Mouse (Mus musculus): ENCODE data around the gene Zfp870. TPM values are rescaled to one million over a fixed set of nuclear protein-coding genes. Genes with fewer than 3 reads are reported as not detected.

Zfp870 gene
- polyA plus RNA-seq, 1 experiment from 2014 or later = 7.3 TPM

DNA sequence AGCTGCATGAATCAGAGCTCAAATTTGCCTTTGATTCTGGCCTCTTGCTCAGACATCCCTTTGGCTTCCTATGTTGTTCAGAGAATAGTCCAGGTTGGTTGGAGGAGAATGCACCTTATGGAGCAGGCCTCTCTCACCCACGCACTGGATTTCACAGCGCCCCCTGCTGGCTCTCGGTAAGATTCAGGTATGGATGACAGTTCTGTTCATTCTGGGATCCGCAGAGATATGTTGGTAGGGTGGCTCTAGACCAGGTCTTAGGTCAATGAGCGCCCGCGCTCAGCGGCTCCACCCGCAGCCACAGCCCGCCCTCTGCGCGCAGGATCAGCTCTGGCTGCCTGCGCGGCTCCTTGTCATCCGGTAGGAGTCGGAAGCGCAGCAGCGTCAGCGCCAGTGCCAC, 13.8 kb upstream of the Zfp870 start:
- H3K4me1 ChIP-seq (ENCODE audit: control insufficient read depth, insufficient read depth, low read length) = no peaks in the 10 kb centered on the region
- peak overlapping the region; percentile 17; the same call in 1 of the 2 replicates for H3K4me3 ChIP-seq (ENCODE audit: low read length)
- H3K4me2 ChIP-seq (ENCODE audit: low read depth, low read length) = peak overlapping the region; percentile 42
- ATAC-seq = peak; percentile 89
- no peaks in the 10 kb centered on the region for H3K27me3 ChIP-seq (replicated peaks; ENCODE audit: control insufficient read depth, insufficient read depth, low read length)
- no peaks in the 10 kb centered on the region for H3K36me3 ChIP-seq (ENCODE audit: control insufficient read depth, insufficient read depth, low read length)
- H3K27ac ChIP-seq (ENCODE audit: low read length) = no peak overlapping the region
- H3K9me3 ChIP-seq (ENCODE audit: control insufficient read depth, low read length) = no peaks in the 10 kb centered on the region
- peak overlapping the region; percentile 44 for H3K9ac ChIP-seq (ENCODE audit: low read depth, low read length)
- 8% methylated on average over 19 of the region's 19 CpGs for WGBS

DNA sequence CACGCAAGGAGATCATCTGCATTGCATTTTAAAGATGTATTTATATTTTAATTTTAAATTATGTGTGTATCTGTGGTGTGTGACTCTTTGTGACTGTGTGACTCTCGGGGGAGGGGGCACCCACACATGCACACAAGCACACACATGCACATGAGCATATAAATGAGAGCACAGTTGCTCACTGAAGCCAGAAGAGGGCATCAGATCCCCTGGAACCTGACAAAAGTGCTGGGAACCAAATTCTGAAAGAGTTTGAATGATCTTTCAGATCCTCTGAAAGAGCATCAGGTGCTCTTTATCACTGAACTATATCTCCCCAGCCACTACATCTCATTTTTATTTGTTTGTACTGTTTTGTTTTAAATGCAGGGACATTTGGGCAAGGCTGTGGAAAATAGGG, 13.0 kb upstream of the Zfp870 start:
- Histone ChIP-seq H3K4me2 (ENCODE audit: low read depth, low read length) (no peak overlapping the region), H3K27ac (ENCODE audit: low read length) (no peak overlapping the region), H3K4me1 (ENCODE audit: control insufficient read depth, insufficient read depth, low read length) (no peaks in the 10 kb centered on the region), H3K9ac (ENCODE audit: low read depth, low read length) (no peak overlapping the region), H3K9me3 (ENCODE audit: control insufficient read depth, low read length) (no peaks in the 10 kb centered on the region), H3K36me3 (ENCODE audit: control insufficient read depth, insufficient read depth, low read length) (no peaks in the 10 kb centered on the region), H3K4me3 (ENCODE audit: low read length) (no peak overlapping the region), H3K27me3 (replicated peaks; ENCODE audit: control insufficient read depth, insufficient read depth, low read length) (no peaks in the 10 kb centered on the region)
- WGBS = 72% methylated on average over 2 of the region's 2 CpGs
- ATAC-seq = no peak

DNA sequence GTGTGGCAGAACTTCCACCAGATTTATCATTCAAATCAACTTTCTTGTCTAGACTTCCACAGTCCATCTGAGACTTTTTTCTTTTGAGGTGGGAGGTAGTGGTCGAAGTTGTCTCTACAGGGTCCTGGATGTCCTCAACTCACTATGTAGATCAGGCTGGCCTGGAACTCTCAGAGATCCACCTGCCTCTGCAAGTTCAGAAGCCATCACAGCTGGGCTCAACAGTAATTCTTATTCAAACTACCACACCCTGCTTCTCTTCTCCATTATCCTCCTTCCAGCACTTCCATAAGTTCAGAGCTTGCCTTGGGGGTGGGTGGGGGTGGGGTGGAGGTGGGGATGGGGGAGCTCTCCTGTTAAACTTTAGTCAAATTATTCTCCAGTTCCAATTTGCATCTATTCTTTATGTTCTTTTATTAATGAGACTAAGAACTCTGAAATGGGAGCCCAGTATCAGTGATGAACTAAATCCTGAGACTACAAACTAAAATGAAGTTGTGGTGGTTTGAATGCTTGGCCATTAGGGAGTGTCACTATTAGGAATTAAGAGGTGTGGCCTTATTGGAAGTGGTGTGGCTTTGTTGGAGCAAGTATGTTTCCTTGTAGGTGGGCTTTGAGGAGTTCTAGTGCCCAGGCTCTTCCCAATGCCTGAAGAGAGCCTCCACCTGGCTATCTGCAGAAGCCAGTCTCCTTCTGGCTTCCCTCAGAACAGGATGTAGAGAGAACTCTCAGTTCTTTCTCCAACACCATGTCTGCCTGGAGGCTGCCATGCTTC, 10.5 kb upstream of the Zfp870 start:
- Histone ChIP-seq H3K27me3 (replicated peaks; ENCODE audit: control insufficient read depth, insufficient read depth, low read length) (no peaks in the 10 kb centered on the region), H3K9me3 (ENCODE audit: control insufficient read depth, low read length) (no peaks in the 10 kb centered on the region), H3K4me3 (ENCODE audit: low read length) (no peak overlapping the region), H3K9ac (ENCODE audit: low read depth, low read length) (no peak overlapping the region), H3K4me2 (ENCODE audit: low read depth, low read length) (no peak overlapping the region), H3K4me1 (ENCODE audit: control insufficient read depth, insufficient read depth, low read length) (no peaks in the 10 kb centered on the region), H3K36me3 (ENCODE audit: control insufficient read depth, insufficient read depth, low read length) (no peaks in the 10 kb centered on the region), H3K27ac (ENCODE audit: low read length) (no peak overlapping the region)
- WGBS = 69% methylated on average over 1 of the region's 1 CpGs
- no peak for ATAC-seq

DNA sequence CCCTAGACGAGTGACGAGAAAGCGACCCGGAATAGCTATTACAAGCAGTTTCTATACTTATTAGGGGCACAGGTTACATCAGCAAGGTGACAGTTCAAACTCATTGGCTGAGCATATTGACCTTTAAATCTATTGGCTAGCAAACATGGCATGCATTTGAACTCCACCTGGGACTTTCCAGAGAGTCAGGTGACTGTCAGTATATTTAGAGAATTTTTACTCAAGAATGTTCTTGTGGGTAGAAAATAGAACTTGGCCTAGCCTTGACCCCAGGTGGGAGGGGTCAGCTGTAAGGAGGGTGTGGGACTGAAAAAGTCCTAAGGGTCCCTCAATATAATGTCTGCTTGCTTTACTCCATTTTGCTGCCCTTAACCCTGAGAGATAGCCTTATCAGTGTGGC, 4.0 kb upstream of the Zfp870 start:
- no peak overlapping the region for H3K4me3 ChIP-seq (ENCODE audit: low read length)
- no peak overlapping the region for H3K4me2 ChIP-seq (ENCODE audit: low read depth, low read length)
- H3K4me1 ChIP-seq (ENCODE audit: control insufficient read depth, insufficient read depth, low read length) = peaks cover 2% of the 10 kb centered on the region
- H3K27ac ChIP-seq (ENCODE audit: low read length) = no peak overlapping the region
- H3K9ac ChIP-seq (ENCODE audit: low read depth, low read length) = no peak overlapping the region
- no peaks in the 10 kb centered on the region for H3K9me3 ChIP-seq (ENCODE audit: control insufficient read depth, low read length)
- no peak for ATAC-seq
- no peaks in the 10 kb centered on the region for H3K36me3 ChIP-seq (ENCODE audit: control insufficient read depth, insufficient read depth, low read length)
- 86% methylated on average over 4 of the region's 4 CpGs for WGBS
- H3K27me3 ChIP-seq (replicated peaks; ENCODE audit: control insufficient read depth, insufficient read depth, low read length) = no peaks in the 10 kb centered on the region

DNA sequence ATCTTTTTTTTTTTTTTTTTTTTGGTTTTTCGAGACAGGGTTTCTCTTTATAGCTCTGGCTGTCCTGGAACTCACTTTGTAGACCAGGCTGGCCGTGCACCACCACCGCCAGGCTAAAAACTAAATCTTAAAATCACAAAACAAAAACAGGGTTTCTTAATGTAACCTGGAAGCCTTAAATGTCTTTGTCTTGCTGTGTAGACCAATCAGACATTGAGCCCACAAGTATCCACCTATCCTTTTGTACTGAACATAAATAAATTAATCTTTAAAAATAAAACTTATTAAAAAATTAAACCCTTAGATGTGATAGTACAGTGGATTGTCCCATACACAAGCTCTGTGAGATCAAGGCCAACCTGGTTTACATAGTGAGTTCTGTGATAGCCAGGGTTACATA, 2.5 kb upstream of the Zfp870 start:
- Histone ChIP-seq H3K27ac (ENCODE audit: low read length) (no peak overlapping the region), H3K4me3 (ENCODE audit: low read length) (no peak overlapping the region), H3K9me3 (ENCODE audit: control insufficient read depth, low read length) (no peaks in the 10 kb centered on the region), H3K4me1 (ENCODE audit: control insufficient read depth, insufficient read depth, low read length) (peaks cover 6% of the 10 kb centered on the region), H3K36me3 (ENCODE audit: control insufficient read depth, insufficient read depth, low read length) (no peaks in the 10 kb centered on the region), H3K27me3 (replicated peaks; ENCODE audit: control insufficient read depth, insufficient read depth, low read length) (no peaks in the 10 kb centered on the region), H3K9ac (ENCODE audit: low read depth, low read length) (no peak overlapping the region), H3K4me2 (ENCODE audit: low read depth, low read length) (no peak overlapping the region)
- ATAC-seq = no peak
- WGBS = 82% methylated on average over 3 of the region's 3 CpGs

DNA sequence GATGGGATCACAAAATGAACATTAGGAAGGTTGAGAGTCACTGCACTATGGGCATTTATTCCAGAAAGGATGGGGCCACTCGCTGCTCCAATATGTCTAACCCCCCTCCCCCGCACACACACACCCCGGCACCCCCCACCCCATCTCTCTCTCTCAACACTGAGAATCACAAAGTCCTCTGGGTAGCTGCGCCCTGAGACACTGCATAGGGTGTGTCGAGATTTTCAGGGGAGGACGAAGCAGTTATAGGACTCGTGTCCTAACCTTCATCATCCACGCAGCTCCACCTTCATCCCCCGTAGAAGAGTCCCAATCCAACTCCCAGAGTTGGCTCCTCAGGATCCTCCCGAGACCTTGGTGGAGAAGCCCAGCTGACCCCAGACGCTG, 597 bp downstream of the Zfp870 start:
- 4% methylated on average over 11 of the region's 11 CpGs for WGBS
- H3K9me3 ChIP-seq (ENCODE audit: control insufficient read depth, low read length) = no peaks in the 10 kb centered on the region
- no peaks in the 10 kb centered on the region for H3K36me3 ChIP-seq (ENCODE audit: control insufficient read depth, insufficient read depth, low read length)
- peaks cover 6% of the 10 kb centered on the region for H3K4me1 ChIP-seq (ENCODE audit: control insufficient read depth, insufficient read depth, low read length)
- H3K4me3 ChIP-seq (ENCODE audit: low read length) = peak overlapping the region; percentile 81
- H3K4me2 ChIP-seq (ENCODE audit: low read depth, low read length) = peak overlapping the region; percentile 75
- peak; percentile 39 for ATAC-seq
- peak overlapping the region; percentile 87 for H3K9ac ChIP-seq (ENCODE audit: low read depth, low read length)
- H3K27ac ChIP-seq (ENCODE audit: low read length) = peak overlapping the region; percentile 81
- no peaks in the 10 kb centered on the region for H3K27me3 ChIP-seq (replicated peaks; ENCODE audit: control insufficient read depth, insufficient read depth, low read length)

DNA sequence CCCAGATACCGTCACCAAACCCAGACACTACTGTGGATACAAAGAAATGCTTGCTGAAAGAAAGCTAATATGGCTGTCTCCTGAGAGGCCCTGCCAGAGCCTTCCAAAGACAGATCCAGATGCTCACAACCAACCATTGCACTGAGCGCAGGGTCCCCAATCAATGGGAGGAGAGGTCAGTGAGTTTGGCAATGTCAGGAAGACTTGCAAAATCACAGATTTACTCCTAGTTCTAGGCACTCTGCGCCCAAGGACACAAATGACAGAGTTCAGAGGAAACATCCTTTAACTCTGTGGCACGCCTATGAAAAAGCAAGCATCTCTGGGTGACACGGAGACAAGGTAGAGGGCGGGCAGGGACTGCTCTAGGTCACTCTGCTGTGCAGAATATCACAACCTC, 1.8 kb downstream of the Zfp870 start:
- Histone ChIP-seq H3K4me3 (ENCODE audit: low read length) (no peak overlapping the region), H3K27ac (ENCODE audit: low read length) (no peak overlapping the region), H3K9ac (ENCODE audit: low read depth, low read length) (no peak overlapping the region), H3K36me3 (ENCODE audit: control insufficient read depth, insufficient read depth, low read length) (no peaks in the 10 kb centered on the region), H3K4me2 (ENCODE audit: low read depth, low read length) (no peak overlapping the region), H3K27me3 (replicated peaks; ENCODE audit: control insufficient read depth, insufficient read depth, low read length) (no peaks in the 10 kb centered on the region), H3K9me3 (ENCODE audit: control insufficient read depth, low read length) (no peaks in the 10 kb centered on the region), H3K4me1 (ENCODE audit: control insufficient read depth, insufficient read depth, low read length) (peaks cover 6% of the 10 kb centered on the region)
- ATAC-seq = no peak
- 98% methylated on average over 6 of the region's 6 CpGs for WGBS

DNA sequence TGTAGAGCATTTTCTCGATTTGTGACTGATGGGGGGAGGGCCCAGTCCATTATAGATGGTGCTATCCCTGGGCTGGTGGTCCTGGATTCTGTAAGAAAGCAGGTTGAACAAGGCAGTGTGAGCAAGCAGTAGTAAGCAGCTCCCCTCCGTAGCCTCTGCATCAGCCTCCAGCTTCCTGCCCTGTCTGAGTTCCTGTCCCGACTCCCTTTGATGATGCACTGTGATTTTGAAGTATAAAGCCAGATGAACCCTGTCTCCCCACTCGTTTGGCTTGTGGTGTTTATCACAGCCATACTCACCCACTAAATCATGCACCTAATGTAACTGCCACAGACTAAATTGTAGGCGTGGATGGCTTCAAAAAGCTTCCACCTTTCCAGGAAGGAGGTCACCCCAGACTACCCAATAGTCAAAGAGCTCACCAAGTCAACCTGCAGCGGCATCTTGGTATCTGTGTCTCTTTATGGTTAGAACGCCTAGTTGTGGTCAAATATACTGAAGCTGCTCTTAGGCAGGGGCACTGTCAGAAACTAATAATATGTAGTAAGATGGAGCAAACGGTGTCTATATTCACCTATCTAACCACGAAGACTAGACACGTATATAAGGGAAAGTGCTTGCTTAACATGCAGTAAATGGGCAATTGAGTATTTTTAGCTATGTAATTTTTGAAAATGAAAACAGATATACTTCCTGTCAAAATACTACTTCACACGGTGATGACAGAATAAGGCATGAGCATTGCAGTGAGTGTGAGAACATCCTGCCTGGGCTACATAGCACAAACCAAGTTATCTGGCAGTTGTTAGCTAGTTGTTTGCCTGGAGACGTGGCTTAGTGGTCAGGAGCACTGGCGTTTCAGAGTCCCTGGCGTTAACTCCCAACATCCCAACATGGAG, 10.9 kb downstream of the Zfp870 start:
- ATAC-seq = no peak
- no peaks in the 10 kb centered on the region for H3K4me1 ChIP-seq (ENCODE audit: control insufficient read depth, insufficient read depth, low read length)
- no peak overlapping the region for H3K4me3 ChIP-seq (ENCODE audit: low read length)
- H3K9ac ChIP-seq (ENCODE audit: low read depth, low read length) = no peak overlapping the region
- no peak overlapping the region for H3K27ac ChIP-seq (ENCODE audit: low read length)
- no peaks in the 10 kb centered on the region for H3K9me3 ChIP-seq (ENCODE audit: control insufficient read depth, low read length)
- peaks cover 8% of the 10 kb centered on the region for H3K36me3 ChIP-seq (ENCODE audit: control insufficient read depth, insufficient read depth, low read length)
- H3K4me2 ChIP-seq (ENCODE audit: low read depth, low read length) = no peak overlapping the region
- H3K27me3 ChIP-seq (replicated peaks; ENCODE audit: control insufficient read depth, insufficient read depth, low read length) = no peaks in the 10 kb centered on the region
- WGBS = 89% methylated on average over 14 of the region's 14 CpGs

DNA sequence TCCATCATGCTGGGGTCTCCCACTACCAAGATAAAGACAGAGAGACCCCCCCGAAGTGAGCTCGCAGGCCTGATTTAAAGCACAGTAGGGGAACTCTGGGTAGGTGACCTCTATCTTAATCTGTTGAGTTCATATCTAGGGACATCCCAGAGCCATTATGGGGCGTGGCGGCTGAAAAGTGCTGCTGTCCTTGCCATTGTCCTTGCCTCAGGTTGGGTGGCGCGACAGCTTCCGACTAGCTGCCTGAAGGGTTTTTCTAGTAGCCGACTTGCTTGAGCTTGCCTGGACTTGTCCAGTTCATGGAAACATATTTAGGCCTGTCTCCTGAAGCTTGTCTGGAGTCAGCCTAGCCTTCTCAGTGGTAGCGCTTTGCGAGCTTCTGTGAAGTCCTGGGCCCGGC, 12.7 kb downstream of the Zfp870 start:
- H3K4me2 ChIP-seq (ENCODE audit: low read depth, low read length) = peak overlapping the region; percentile 48; the same call in 1 of the 2 replicates
- H3K36me3 ChIP-seq (ENCODE audit: control insufficient read depth, insufficient read depth, low read length) = peaks cover 8% of the 10 kb centered on the region
- 0 out of 2 replicates have a peak overlapping the region, but pooled peaks have one; percentile 42 for H3K27ac ChIP-seq (ENCODE audit: low read length)
- no peaks in the 10 kb centered on the region for H3K9me3 ChIP-seq (ENCODE audit: control insufficient read depth, low read length)
- peak; percentile 32; the same call in 1 of the 2 replicates for ATAC-seq
- H3K27me3 ChIP-seq (replicated peaks; ENCODE audit: control insufficient read depth, insufficient read depth, low read length) = no peaks in the 10 kb centered on the region
- no peak overlapping the region for H3K9ac ChIP-seq (ENCODE audit: low read depth, low read length)
- WGBS = 83% methylated on average over 11 of the region's 11 CpGs
- no peaks in the 10 kb centered on the region for H3K4me1 ChIP-seq (ENCODE audit: control insufficient read depth, insufficient read depth, low read length)
- H3K4me3 ChIP-seq (ENCODE audit: low read length) = no peak overlapping the region
